Mouse (Mus musculus) limb, embryonic 14.5 days (tissue): ENCODE results near the gene Hcrtr1. TPM values are rescaled to one million over a fixed set of nuclear protein-coding genes. Genes with fewer than 3 reads are reported as not detected.
A peak's percentile ranks its signal among the peaks of the same experiment; 100 is the strongest.

Experiments
- ATAC-seq: fragments of 200-750 bp; cut with Nextera tagmentation; 2 replicates; pipeline ENCODE4 v1.8.0; 2017; ENCODE audit warnings: low read depth, moderate number of reproducible peaks, moderate TSS enrichment; ENCODE audit not compliant: low FRiP score
- DNase-seq: peaks from one replicate; pipeline ENCODE4 v3.0.0-alpha.2; 2015; ENCODE audit warnings: low spot score
- H3K27ac ChIP-seq: fragments of 300-500 bp; sonication (generic); replicated peaks from 2 replicates; pipeline ENCODE4 v1.5.1; 2014; ENCODE audit warnings: low read depth, mild to moderate bottlenecking, low read length, moderate library complexity, mixed read lengths
- H3K27me3 ChIP-seq: fragments of 300-500 bp; sonication (generic); 2 replicates; pipeline ENCODE4 v1.6.1; 2014; ENCODE audit warnings: low read length, mixed read lengths; ENCODE audit not compliant: control insufficient read depth, insufficient read depth
- H3K36me3 ChIP-seq: fragments of 300-500 bp; sonication (generic); 2 replicates; pipeline ENCODE4 v1.6.1; 2014; ENCODE audit warnings: mild to moderate bottlenecking, low read length, moderate library complexity, mixed read lengths; ENCODE audit not compliant: control insufficient read depth, insufficient read depth
- H3K4me1 ChIP-seq: fragments of 300-500 bp; sonication (generic); 2 replicates; pipeline ENCODE4 v1.6.1; 2014; ENCODE audit warnings: antibody characterized with exemption, low read length, mixed read lengths; ENCODE audit not compliant: control insufficient read depth, insufficient read depth
- H3K4me2 ChIP-seq: fragments of 300-500 bp; sonication (generic); replicated peaks from 2 replicates; pipeline ENCODE4 v1.6.1; 2014; ENCODE audit warnings: low read depth, mild to moderate bottlenecking, low read length, moderate library complexity; ENCODE audit not compliant: severe bottlenecking
- H3K4me3 ChIP-seq: fragments of 300-500 bp; sonication (generic); replicated peaks from 2 replicates; pipeline ENCODE4 v1.5.1; 2014; ENCODE audit warnings: low read length
- H3K9ac ChIP-seq: fragments of 300-500 bp; sonication (generic); 2 replicates; pipeline ENCODE4 v1.6.1; 2014; ENCODE audit warnings: mild to moderate bottlenecking, low read depth, low read length, moderate library complexity; ENCODE audit not compliant: severe bottlenecking
- H3K9me3 ChIP-seq: fragments of 300-500 bp; sonication (generic); 2 replicates; pipeline ENCODE4 v1.6.1; 2016; ENCODE audit warnings: low read length; ENCODE audit not compliant: control insufficient read depth
- POLR2A ChIP-seq: fragments of 200-500 bp; IDR thresholded peaks from 2 replicates; pipeline ENCODE4 v1.8.0; 2012; ENCODE audit warnings: inconsistent platforms, mild to moderate bottlenecking, moderate library complexity, borderline replicate concordance; ENCODE audit not compliant: insufficient read depth, insufficient read length; ENCODE audit errors: extremely low read depth
- WGBS: fragments of 180-500 bp; shearing (Covaris S2); extraction: QIAGEN DNeasy Blood & Tissue Kit; methylation state at CpG from one replicate; pipeline ENCODE4 v1.1.7; 2014; 5-methylcytosine and 5-hydroxymethylcytosine counted together
- polyA plus RNA-seq, 2 experiments: library from polyadenylated mRNA; depleted of rRNA in 1 of 2; stranded (reverse) in 1 of 2; unstranded in 1 of 2; fragments of >200 nt; fragmentation: Nextera tagmentation in 1 of 2; extraction: Ambion mirVana in 1 of 2; gene quantifications; 2 replicates each; pipeline versions ENCODE4 v1.2.1 to v1.2.3; 2012 to 2014

The Hcrtr1 gene
- polyA plus RNA-seq, 2 experiments: 0.08 to 0.10 TPM

DNA sequence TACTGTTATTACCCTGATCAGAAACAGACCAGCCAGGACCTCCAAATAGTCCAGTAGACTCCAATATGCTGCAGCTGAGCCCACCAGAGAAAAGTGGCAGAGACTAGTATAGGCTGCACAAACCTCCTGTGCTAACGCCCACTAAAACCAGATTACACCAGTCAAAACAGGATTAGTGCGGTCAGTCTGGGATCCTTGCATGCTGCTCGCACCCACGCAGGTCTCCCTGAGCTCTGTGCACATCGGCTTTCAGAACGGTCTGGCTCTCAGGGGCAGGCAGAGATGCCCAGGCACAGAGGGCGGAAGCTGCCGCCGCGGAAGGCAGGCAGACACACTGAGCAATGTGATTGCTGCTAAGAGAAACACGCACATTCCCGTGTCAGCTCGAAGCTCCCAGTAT is 43.9 kb upstream of the Hcrtr1 start:
- Histone ChIP-seq H3K9ac (0 out of 2 replicates have a peak overlapping the region, but pooled peaks have one; percentile 25), H3K4me2 (no peak overlapping the region), H3K9me3 (no peaks in the 10 kb centered on the region), H3K4me1 (no peaks in the 10 kb centered on the region), H3K27ac (no peak overlapping the region), H3K4me3 (no peak overlapping the region), H3K36me3 (no peaks in the 10 kb centered on the region), H3K27me3 (no peaks in the 10 kb centered on the region)
- no peak for TF ChIP-seq POLR2A
- no peak for ATAC-seq
- DNase-seq: no peak
- WGBS: 79% methylated on average over 13 of the region's 13 CpGs

GRCm38 (mm10) chr4:130181886-130182285 is 42.7 kb upstream of the Hcrtr1 start:
- Histone ChIP-seq H3K9ac (no peak overlapping the region), H3K36me3 (no peaks in the 10 kb centered on the region), H3K4me1 (no peaks in the 10 kb centered on the region), H3K4me3 (no peak overlapping the region), H3K4me2 (no peak overlapping the region), H3K9me3 (no peaks in the 10 kb centered on the region), H3K27me3 (no peaks in the 10 kb centered on the region), H3K27ac (no peak overlapping the region)
- ATAC-seq: no peak
- WGBS: 66% methylated on average over 4 of the region's 4 CpGs
- TF ChIP-seq POLR2A: no peak
- DNase-seq: no peak

DNA sequence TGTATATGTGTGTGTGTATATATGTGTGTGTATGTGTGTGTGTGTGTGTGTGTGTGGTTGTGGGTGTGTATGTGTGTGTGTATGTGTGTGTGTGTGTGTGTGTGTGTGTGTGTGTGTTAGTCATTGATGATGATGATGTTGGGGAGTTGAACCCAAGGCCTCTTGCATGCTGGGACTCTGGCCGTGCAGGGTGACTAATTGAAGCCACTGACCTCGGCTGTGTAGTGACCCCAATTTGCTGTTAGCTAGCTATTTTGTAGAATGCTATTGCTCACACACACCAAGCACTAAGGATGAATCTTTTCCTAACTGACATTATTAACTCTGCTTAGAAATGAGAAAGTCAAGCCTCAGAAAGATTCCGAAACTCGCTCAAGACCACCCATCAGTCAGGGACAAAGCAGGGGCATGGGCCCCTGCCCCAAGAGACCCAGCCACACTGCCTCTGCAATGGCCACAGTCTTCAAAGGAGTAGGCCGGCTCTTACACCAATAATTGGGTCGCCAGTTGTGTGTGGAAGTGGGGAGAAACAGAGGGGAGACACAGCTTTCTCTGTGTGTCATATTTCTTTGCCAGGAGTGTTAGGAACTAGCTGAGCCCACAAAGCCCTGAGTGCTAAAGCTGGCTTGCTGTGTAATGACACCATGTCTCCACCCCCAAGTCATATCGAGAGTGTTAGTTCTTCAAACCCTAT is 41.9 kb upstream of the Hcrtr1 start:
- Histone ChIP-seq H3K4me3 (no peak overlapping the region), H3K27ac (no peak overlapping the region), H3K36me3 (no peaks in the 10 kb centered on the region), H3K4me1 (no peaks in the 10 kb centered on the region), H3K27me3 (no peaks in the 10 kb centered on the region), H3K4me2 (no peak overlapping the region), H3K9ac (no peak overlapping the region), H3K9me3 (no peaks in the 10 kb centered on the region)
- no peak for TF ChIP-seq POLR2A
- ATAC-seq (no peak), DNase-seq (no peak)
- 57% methylated on average over 7 of the region's 7 CpGs for WGBS

- Histone ChIP-seq H3K27me3 (peaks cover under 1% of the 10 kb centered on the region; the same call in 1 of the 2 replicates), H3K9me3 (no peaks in the 10 kb centered on the region), H3K36me3 (no peaks in the 10 kb centered on the region), H3K9ac (no peak overlapping the region), H3K4me1 (peaks cover 9% of the 10 kb centered on the region), H3K4me2 (no peak overlapping the region), H3K27ac (no peak overlapping the region), H3K4me3 (no peak overlapping the region)
- TF ChIP-seq POLR2A: no peak
- DNase-seq (no peak), ATAC-seq (no peak)
- 75% methylated on average over 3 of the region's 3 CpGs for WGBS
These were observed 40.7 kb upstream of the Hcrtr1 start for GRCm38 (mm10) chr4:130179876-130180275.

- WGBS: 55% methylated on average over 7 of the region's 7 CpGs
- DNase-seq: no peak
- Histone ChIP-seq H3K27ac (no peak overlapping the region), H3K9me3 (no peaks in the 10 kb centered on the region), H3K4me2 (no peak overlapping the region), H3K36me3 (no peaks in the 10 kb centered on the region), H3K4me3 (no peak overlapping the region), H3K9ac (no peak overlapping the region), H3K27me3 (peaks cover 13% of the 10 kb centered on the region; the same call in 1 of the 2 replicates), H3K4me1 (peaks cover 14% of the 10 kb centered on the region)
- no peak for TF ChIP-seq POLR2A
- ATAC-seq: no peak
These were observed 38.4 kb upstream of the Hcrtr1 start for GRCm38 (mm10) chr4:130177536-130177935.
